ENCODE assay signal across 35 mouse cellular contexts in genomic region chr10:95618451-95619079, GRCm38 (mm10). TPM values are rescaled to one million over a fixed set of nuclear protein-coding genes. Genes with fewer than 3 reads are reported as not detected.
A peak's percentile ranks its signal among the peaks of the same experiment; 100 is the strongest.
DNase-seq lines count a peak whose midpoint lies in the region; ATAC-seq and TF ChIP-seq lines count a peak whose summit lies in the region.
"Had no signal": no experiment of that assay in that cellular context is flagged by ENCODE, and none has a peak within 500 bp of the region (broad histone marks: within the 10 kb centered on the region; RNA-seq: fewer than 3 reads in every experiment).

No protein-coding gene starts in this region.

- H3K4me3 ChIP-seq in heart, postnatal 0 days (ENCODE audit: low read depth, low read length): no peak overlapping the region
- no peak overlapping the region for H3K4me3 ChIP-seq in neural tube, embryonic 12.5 days
- H3K4me3 ChIP-seq in forebrain, embryonic 13.5 days: no peak overlapping the region
- H3K4me3 ChIP-seq in hindbrain, embryonic 16.5 days (ENCODE audit: low read length): no peak overlapping the region
- H3K4me3 ChIP-seq: gastrocnemius, adult 2 months; hindbrain, embryonic 15.5 days; intestine, embryonic 15.5 days; limb, embryonic 12.5 days; liver, embryonic 15.5 days; lung, embryonic 15.5 days had no signal

- H3K27ac ChIP-seq in heart, postnatal 0 days (ENCODE audit: low read depth): no peak overlapping the region
- H3K27ac ChIP-seq in neural tube, embryonic 12.5 days: no peak overlapping the region
- peak overlapping the region; percentile 76 for H3K27ac ChIP-seq in forebrain, embryonic 13.5 days
- no peak overlapping the region for H3K27ac ChIP-seq in hindbrain, embryonic 16.5 days (ENCODE audit: low read depth, low read length)
- H3K27ac ChIP-seq: gastrocnemius, adult 2 months; intestine, embryonic 15.5 days; limb, embryonic 12.5 days; liver, embryonic 15.5 days; lung, embryonic 15.5 days had no signal

- no peaks in the 10 kb centered on the region for H3K9me3 ChIP-seq in heart, postnatal 0 days (replicated peaks; ENCODE audit: control insufficient read depth, low read length)
- no peaks in the 10 kb centered on the region for H3K9me3 ChIP-seq in neural tube, embryonic 12.5 days
- no peaks in the 10 kb centered on the region for H3K9me3 ChIP-seq in forebrain, embryonic 13.5 days (replicated peaks)
- no peaks in the 10 kb centered on the region for H3K9me3 ChIP-seq in hindbrain, embryonic 16.5 days (ENCODE audit: control insufficient read depth, low read length)
- H3K9me3 ChIP-seq: hindbrain, embryonic 15.5 days; intestine, embryonic 15.5 days; limb, embryonic 12.5 days; liver, embryonic 15.5 days; lung, embryonic 15.5 days had no signal

- no peak for TF ChIP-seq EP300 in heart, postnatal 0 days (IDR thresholded peaks at IDR 0.05; ENCODE audit: low read depth)

- TF ChIP-seq CTCF in heart, postnatal 0 days (IDR thresholded peaks at IDR 0.05; ENCODE audit: low read depth): no peak

- H3K9ac ChIP-seq in heart, postnatal 0 days (replicated peaks; ENCODE audit: low read depth, low read length): no peak overlapping the region
- H3K9ac ChIP-seq in neural tube, embryonic 12.5 days: no peak overlapping the region
- no peak overlapping the region for H3K9ac ChIP-seq in forebrain, embryonic 13.5 days
- H3K9ac ChIP-seq in hindbrain, embryonic 16.5 days (ENCODE audit: low read depth, low read length): no peak overlapping the region
- H3K9ac ChIP-seq: hindbrain, embryonic 15.5 days; intestine, embryonic 15.5 days; limb, embryonic 12.5 days; liver, embryonic 15.5 days; lung, embryonic 15.5 days had no signal

- H3K27me3 ChIP-seq in heart, postnatal 0 days (ENCODE audit: control insufficient read depth, insufficient read depth, low read length): no peaks in the 10 kb centered on the region
- no peaks in the 10 kb centered on the region for H3K27me3 ChIP-seq in neural tube, embryonic 12.5 days (replicated peaks)
- no peaks in the 10 kb centered on the region for H3K27me3 ChIP-seq in forebrain, embryonic 13.5 days
- no peaks in the 10 kb centered on the region for H3K27me3 ChIP-seq in hindbrain, embryonic 16.5 days (replicated peaks; ENCODE audit: control insufficient read depth, insufficient read depth, low read length)
- H3K27me3 ChIP-seq: hindbrain, embryonic 15.5 days; intestine, embryonic 15.5 days; limb, embryonic 12.5 days; lung, embryonic 15.5 days; Patski had no signal

- H3K4me2 ChIP-seq in heart, postnatal 0 days (ENCODE audit: low read depth, low read length): no peak overlapping the region
- H3K4me2 ChIP-seq in neural tube, embryonic 12.5 days (replicated peaks): no peak overlapping the region
- H3K4me2 ChIP-seq in forebrain, embryonic 13.5 days: peak overlapping the region; percentile 2; the same call in 1 of the 2 replicates
- H3K4me2 ChIP-seq in hindbrain, embryonic 16.5 days (ENCODE audit: low read length): no peak overlapping the region
- H3K4me2 ChIP-seq: heart, embryonic 11.5 days; intestine, embryonic 15.5 days; limb, embryonic 12.5 days; liver, embryonic 15.5 days; lung, embryonic 15.5 days had no signal

- peak; percentile 33 for DNase-seq in heart, postnatal 0 days (ENCODE audit: low spot score)
- DNase-seq in heart, postnatal 10 days: no peak
- no peak for DNase-seq in neural tube, embryonic 10.5 days (ENCODE audit: extremely low spot score, low spot score)
- DNase-seq in right cerebral cortex, postnatal 14 days: no peak
- DNase-seq in layer of hippocampus, postnatal 14 days (ENCODE audit: low spot score in 2 of 2): no peak
- DNase-seq: adrenal gland, postnatal 10 days; cerebellum, adult 11 months; cerebellum, adult 9-10 months; cerebellum, postnatal 36 days; gastrocnemius, adult 2 months; gastrocnemius, postnatal 36 days; heart, adult 18-20 months; kidney, postnatal 10 days; lung, postnatal 36 days; spleen, adult 18-20 months; thymus, postnatal 14 days had no signal

- intact Hi-C loops in heart, postnatal 10 days (cut with DNase I): no loop called here

- no peaks in the 10 kb centered on the region for H3K36me3 ChIP-seq in heart, postnatal 0 days (replicated peaks; ENCODE audit: control insufficient read depth, insufficient read depth, low read length)
- H3K36me3 ChIP-seq in neural tube, embryonic 12.5 days: no peaks in the 10 kb centered on the region
- no peaks in the 10 kb centered on the region for H3K36me3 ChIP-seq in forebrain, embryonic 13.5 days (ENCODE audit: poor library complexity, severe bottlenecking)
- H3K36me3 ChIP-seq in hindbrain, embryonic 16.5 days (ENCODE audit: control insufficient read depth, insufficient read depth, low read length): no peaks in the 10 kb centered on the region
- H3K36me3 ChIP-seq: hindbrain, embryonic 15.5 days; intestine, embryonic 15.5 days; limb, embryonic 12.5 days; liver, embryonic 15.5 days; lung, embryonic 15.5 days had no signal

- 44% methylated on average over 9 of the region's 9 CpGs for WGBS in heart, postnatal 0 days
- 51% methylated on average over 9 of the region's 9 CpGs for WGBS in neural tube, embryonic 12.5 days
- 24% methylated on average over 9 of the region's 9 CpGs for WGBS in forebrain, embryonic 13.5 days
- 40% methylated on average over 9 of the region's 9 CpGs for WGBS in hindbrain, embryonic 16.5 days

- H3K4me1 ChIP-seq in heart, postnatal 0 days (ENCODE audit: control insufficient read depth, insufficient read depth): peaks cover 9% of the 10 kb centered on the region
- H3K4me1 ChIP-seq in neural tube, embryonic 12.5 days: peaks cover 9% of the 10 kb centered on the region
- peaks cover 29% of the 10 kb centered on the region for H3K4me1 ChIP-seq in forebrain, embryonic 13.5 days
- H3K4me1 ChIP-seq in hindbrain, embryonic 16.5 days (ENCODE audit: control insufficient read depth, insufficient read depth, low read depth, low read length): peaks cover 6% of the 10 kb centered on the region; the same call in 1 of the 2 replicates
- H3K4me1 ChIP-seq: liver, embryonic 15.5 days had no signal

- no peak for ATAC-seq in heart, postnatal 0 days (ENCODE audit: insufficient read depth, low read depth)
- 0 out of 2 replicates have a peak, but pooled peaks have one; percentile 8 for ATAC-seq in neural tube, embryonic 12.5 days (ENCODE audit: low FRiP score, low read depth)
- peak; percentile 69 for ATAC-seq in forebrain, embryonic 13.5 days
- 0 out of 2 replicates have a peak, but pooled peaks have one; percentile 5 for ATAC-seq in hindbrain, embryonic 16.5 days
- ATAC-seq: intestine, embryonic 15.5 days; Patski had no signal

RNA-seq across cellular contexts. Expression of gene Nudt4, which starts 54.6 kb away (rescaled TPM):
- total RNA-seq in heart, postnatal 0 days (2014; rRNA removed; ENCODE audit: low replicate concordance): 72.2 and 74.5 TPM in 2 replicates
- polyA plus RNA-seq in heart, postnatal 0 days (2015; fragmentation: Nextera tagmentation; extraction: Ambion mirVana): 70.0 and 81.3 TPM in 2 replicates
- 100 to 1,000 TPM; 215 to 280 TPM for total RNA-seq in heart, postnatal 10 days (2021)
- 120 and 130 TPM in 2 replicates for polyA plus RNA-seq in neural tube, embryonic 12.5 days (2016; fragmentation: Nextera tagmentation; extraction: Ambion mirVana)
- polyA plus RNA-seq in forebrain, embryonic 13.5 days (2015; fragmentation: Nextera tagmentation; extraction: Ambion mirVana): 76.6 and 76.7 TPM in 2 replicates
- polyA plus RNA-seq in hindbrain, embryonic 16.5 days (2015; fragmentation: Nextera tagmentation; extraction: Ambion mirVana): 60.7 and 67.8 TPM in 2 replicates
- 10 to 100 TPM; 86.1 to 89.8 TPM for total RNA-seq in layer of hippocampus, postnatal 14 days (2021)

RNA-seq across cellular contexts. Expression of gene Anapc15-ps, which starts 54.7 kb away (rescaled TPM):
- total RNA-seq in heart, postnatal 0 days (2014; rRNA removed; ENCODE audit: low replicate concordance): not detected in 2 replicates
- not detected in 2 replicates for polyA plus RNA-seq in heart, postnatal 0 days (2015; fragmentation: Nextera tagmentation; extraction: Ambion mirVana)
- total RNA-seq in heart, postnatal 10 days (2021): not detected
- not detected in 2 replicates for polyA plus RNA-seq in neural tube, embryonic 12.5 days (2016; fragmentation: Nextera tagmentation; extraction: Ambion mirVana)
- 0.91 TPM in 1 of 2 replicates, not detected in the other for polyA plus RNA-seq in forebrain, embryonic 13.5 days (2015; fragmentation: Nextera tagmentation; extraction: Ambion mirVana)
- polyA plus RNA-seq in hindbrain, embryonic 16.5 days (2015; fragmentation: Nextera tagmentation; extraction: Ambion mirVana): 0.95 TPM in 1 of 2 replicates, not detected in the other
- total RNA-seq in layer of hippocampus, postnatal 14 days (2021): not detected
- total RNA-seq: adrenal gland, postnatal 10 days; gastrocnemius, adult 2 months; gastrocnemius, postnatal 36 days; heart, adult 18-20 months; left cerebral cortex, postnatal 14 days; liver, adult 2 months; megakaryocyte, adult 5-6 weeks; MEL had no signal
- polyA plus RNA-seq: embryonic facial prominence, embryonic 11.5 days; heart, embryonic 11.5 days; hindbrain, embryonic 15.5 days; intestine, embryonic 15.5 days; kidney, adult 2 months; large intestine, adult 2 months; limb, embryonic 12.5 days; liver, adult 2 months; liver, embryonic 15.5 days; midbrain, embryonic 11.5 days; stomach, embryonic 16.5 days had no signal
